Mouse (Mus musculus): Measurements from ENCODE around the gene Cdk19.

- TF ChIP-seq CTCF (IDR thresholded peaks at IDR 0.05; ENCODE audit: insufficient read depth, low read length) (no peak), POLR2A (IDR thresholded peaks at IDR 0.05; ENCODE audit: borderline replicate concordance, extremely low read depth, low read depth, low read length) (no peak)
Observed at GRCm38 (mm10) chr10:40500723-40501245, 161.4 kb downstream of the Cdk19 start.

All from lung, adult 2 months (tissue).